Mouse (Mus musculus) intestine, postnatal 0 days (tissue): ENCODE data around the gene Hcn1. TPM values are rescaled to one million over a fixed set of nuclear protein-coding genes. Genes with fewer than 3 reads are reported as not detected.
"Not testable (repeated sequence)": the region's sequence is repeated elsewhere in the genome, so short reads cannot be mapped to it uniquely, and the experiment has no call there.

Experiments
- ATAC-seq: fragments of 200-750 bp; cut with Nextera tagmentation; 2 replicates; pipeline ENCODE4 v1.8.0; 2017; ENCODE audit warnings: mild to moderate bottlenecking, moderate TSS enrichment, moderate library complexity
- H3K27ac ChIP-seq: fragments of 300-500 bp; sonication (generic); 2 replicates; pipeline ENCODE4 v1.5.1; 2014; ENCODE audit warnings: mild to moderate bottlenecking, low read depth, low read length, moderate library complexity
- H3K27me3 ChIP-seq: fragments of 300-500 bp; sonication (generic); replicated peaks from 2 replicates; pipeline ENCODE4 v1.6.1; 2014; ENCODE audit warnings: low read length, mixed read lengths; ENCODE audit not compliant: control insufficient read depth, insufficient read depth
- H3K36me3 ChIP-seq: fragments of 300-500 bp; sonication (generic); 2 replicates; pipeline ENCODE4 v1.6.1; 2014; ENCODE audit warnings: mild to moderate bottlenecking, moderate library complexity; ENCODE audit not compliant: control insufficient read depth, insufficient read depth
- H3K4me1 ChIP-seq: fragments of 300-500 bp; sonication (generic); replicated peaks from 2 replicates; pipeline ENCODE4 v1.6.1; 2014; ENCODE audit warnings: antibody characterized with exemption, low read length, mixed read lengths; ENCODE audit not compliant: control insufficient read depth, insufficient read depth
- H3K4me2 ChIP-seq: fragments of 300-500 bp; sonication (generic); replicated peaks from 2 replicates; pipeline ENCODE4 v1.6.1; 2014; ENCODE audit warnings: low read depth, mild to moderate bottlenecking, moderate library complexity
- H3K4me3 ChIP-seq: fragments of 300-500 bp; sonication (generic); 2 replicates; pipeline ENCODE4 v1.5.1; 2014; ENCODE audit warnings: low read depth, low read length
- H3K9ac ChIP-seq: fragments of 300-500 bp; sonication (generic); 2 replicates; pipeline ENCODE4 v1.6.1; 2014; ENCODE audit warnings: mild to moderate bottlenecking, low read depth, low read length
- H3K9me3 ChIP-seq: fragments of 300-500 bp; sonication (generic); 2 replicates; pipeline ENCODE4 v1.6.1; 2016; ENCODE audit warnings: mixed run types; ENCODE audit not compliant: control insufficient read depth
- CTCF ChIP-seq: sonication (generic); IDR thresholded peaks from 2 replicates; pipeline ENCODE4 v1.5.1; 2016; ENCODE audit warnings: low read depth, mild to moderate bottlenecking, control low read depth, antibody characterized with exemption, moderate library complexity
- WGBS: fragments of 180-500 bp; shearing (Covaris S2); extraction: QIAGEN DNeasy Blood & Tissue Kit; methylation state at CpG from one replicate; pipeline ENCODE4 v1.1.7; 2014; 5-methylcytosine and 5-hydroxymethylcytosine counted together
- polyA plus RNA-seq: library from polyadenylated mRNA; unstranded; fragments of >200 nt; fragmentation: Nextera tagmentation; extraction: Ambion mirVana; gene quantifications from 2 replicates; pipeline ENCODE4 v1.2.1, GENCODE M21; 2015

Gene Hcn1
- polyA plus RNA-seq, 1 experiment from 2014 or later, result 0.17 TPM

DNA sequence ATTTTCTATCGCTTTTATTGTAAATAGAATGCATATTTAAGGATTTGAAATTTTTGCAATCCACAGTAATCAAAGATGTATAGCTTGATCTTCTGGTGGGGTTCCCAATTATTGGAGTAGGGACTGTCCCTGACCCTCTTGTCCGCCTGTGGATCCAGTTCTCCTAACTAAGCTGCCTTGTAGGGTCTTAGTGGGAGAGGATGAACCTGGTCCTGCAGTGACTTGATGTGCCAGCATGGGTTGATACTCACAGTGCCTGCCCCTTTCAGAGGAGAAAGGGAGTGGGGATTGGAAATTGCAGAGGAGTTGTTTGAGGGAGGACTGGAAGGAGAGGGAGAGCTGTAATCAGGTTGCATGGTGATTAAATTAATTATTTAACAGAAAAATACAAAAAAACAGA lies 398.4 kb downstream of the Hcn1 start:
- no peak overlapping the region for H3K4me3 ChIP-seq
- TF ChIP-seq CTCF, result no peak
- WGBS, result 83% methylated on average over 2 of the region's 2 CpGs
- ATAC-seq, result no peak
- H3K36me3 ChIP-seq, result no peaks in the 10 kb centered on the region
- no peaks in the 10 kb centered on the region for H3K4me1 ChIP-seq
- no peaks in the 10 kb centered on the region for H3K9me3 ChIP-seq
- no peak overlapping the region for H3K4me2 ChIP-seq
- no peaks in the 10 kb centered on the region for H3K27me3 ChIP-seq
- H3K9ac ChIP-seq, result no peak overlapping the region
- no peak overlapping the region for H3K27ac ChIP-seq

DNA sequence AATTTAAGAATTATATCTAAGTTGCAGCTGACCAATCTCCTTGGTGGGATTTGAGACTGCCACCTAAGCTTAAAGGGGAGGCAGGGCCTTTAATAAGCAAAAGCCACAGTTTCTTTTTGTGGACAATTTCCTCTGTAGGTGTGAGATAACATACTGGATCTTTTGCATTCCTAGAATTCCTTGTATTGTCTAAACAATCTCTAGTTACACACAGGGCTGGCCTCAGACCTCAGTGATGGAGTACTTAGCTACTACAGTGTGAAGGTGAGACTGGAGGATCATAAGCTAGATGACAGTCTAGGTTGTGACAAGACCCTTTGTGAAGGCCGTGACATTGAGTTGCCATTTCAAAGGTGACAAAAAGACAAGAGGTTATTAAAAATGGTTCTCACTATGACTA lies 419.1 kb downstream of the Hcn1 start:
- no peak overlapping the region for H3K4me3 ChIP-seq
- no peaks in the 10 kb centered on the region for H3K27me3 ChIP-seq
- no peak for TF ChIP-seq CTCF
- whole genome bisulfite sequencing, result 88% methylated on average over 1 of the region's 1 CpGs
- no peaks in the 10 kb centered on the region for H3K36me3 ChIP-seq
- H3K27ac ChIP-seq, result no peak overlapping the region
- H3K4me2 ChIP-seq, result no peak overlapping the region
- no peaks in the 10 kb centered on the region for H3K9me3 ChIP-seq
- ATAC-seq, result no peak
- no peaks in the 10 kb centered on the region for H3K4me1 ChIP-seq
- H3K9ac ChIP-seq, result no peak overlapping the region

DNA sequence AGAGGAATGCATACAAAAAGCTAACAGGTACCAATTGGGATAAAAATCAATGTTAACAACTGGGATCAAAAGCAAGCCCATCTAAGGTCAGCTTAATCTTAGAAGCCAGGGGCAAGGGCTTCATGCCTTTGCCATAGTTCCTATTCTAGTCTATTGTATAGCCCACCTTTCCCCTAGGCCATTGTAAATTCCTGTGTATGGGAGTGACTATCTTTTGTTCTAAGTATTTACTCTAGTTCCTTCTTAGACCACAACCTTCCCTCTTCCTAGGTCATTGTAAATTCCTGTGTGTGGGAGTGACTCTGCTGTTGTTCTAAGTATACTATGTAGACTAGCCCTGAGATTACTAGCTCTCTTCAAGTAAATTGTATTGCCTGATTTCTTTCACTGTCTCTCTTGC lies 420.8 kb downstream of the Hcn1 start:
- not testable (repeated sequence) for ATAC-seq

DNA sequence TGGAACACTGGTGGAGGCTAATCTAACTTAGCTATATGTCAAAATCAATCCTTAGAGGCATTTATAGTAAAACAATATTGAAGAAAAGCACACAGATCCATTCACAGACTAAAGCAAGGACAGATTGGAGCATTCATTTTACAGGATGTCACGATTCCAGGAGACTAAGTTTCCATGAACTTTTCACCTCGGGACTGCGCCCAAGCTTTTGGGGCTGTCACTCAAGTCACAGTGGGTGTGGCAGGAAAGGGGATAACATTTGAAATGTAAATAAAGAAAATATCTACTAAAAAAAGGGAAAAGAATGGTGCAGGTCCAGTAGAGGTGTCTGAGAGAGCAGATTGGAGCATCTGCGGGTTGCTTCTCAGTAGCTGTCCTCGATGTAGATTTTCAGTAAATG lies 421.3 kb downstream of the Hcn1 start:
- TF ChIP-seq CTCF, result no peak
- H3K9me3 ChIP-seq, result no peaks in the 10 kb centered on the region
- no peak overlapping the region for H3K4me3 ChIP-seq
- no peak overlapping the region for H3K9ac ChIP-seq
- H3K4me1 ChIP-seq, result no peaks in the 10 kb centered on the region
- no peak overlapping the region for H3K27ac ChIP-seq
- no peak overlapping the region for H3K4me2 ChIP-seq
- ATAC-seq, result no peak
- 75% methylated on average over 5 of the region's 5 CpGs for WGBS
- no peaks in the 10 kb centered on the region for H3K36me3 ChIP-seq
- no peaks in the 10 kb centered on the region for H3K27me3 ChIP-seq

More for the DNA sequence above, 420.8 kb downstream of the Hcn1 start:
- not testable (repeated sequence) for H3K27ac ChIP-seq, H3K4me1 ChIP-seq, H3K4me2 ChIP-seq, H3K27me3 ChIP-seq, H3K9ac ChIP-seq, H3K9me3 ChIP-seq, H3K36me3 ChIP-seq, H3K4me3 ChIP-seq

DNA sequence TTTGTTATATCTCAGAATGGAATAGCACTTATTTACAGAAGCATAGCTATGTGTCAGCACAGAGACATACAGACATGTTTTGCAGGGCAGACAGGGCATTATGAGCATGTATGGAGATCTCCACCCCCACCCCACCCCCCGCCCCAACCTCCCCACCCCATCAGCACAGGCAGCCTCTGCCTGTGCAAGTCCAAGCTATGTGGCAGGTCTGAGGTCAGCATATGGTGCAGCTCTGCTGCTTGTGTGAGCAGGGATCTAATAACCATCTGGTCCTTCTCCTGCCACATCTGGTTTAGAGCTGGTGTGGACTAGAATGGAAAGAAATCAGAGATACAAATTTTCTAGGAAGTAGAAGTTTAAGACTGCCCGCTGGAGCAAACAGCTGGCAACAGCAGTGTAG lies 424.4 kb downstream of the Hcn1 start:
- ATAC-seq, result no peak
- 76% methylated on average over 2 of the region's 2 CpGs for WGBS
- Histone ChIP-seq H3K27me3 (no peaks in the 10 kb centered on the region), H3K4me3 (no peak overlapping the region), H3K4me1 (no peaks in the 10 kb centered on the region), H3K9ac (no peak overlapping the region), H3K9me3 (no peaks in the 10 kb centered on the region), H3K4me2 (no peak overlapping the region), H3K36me3 (no peaks in the 10 kb centered on the region), H3K27ac (no peak overlapping the region)
- TF ChIP-seq CTCF, result no peak

DNA sequence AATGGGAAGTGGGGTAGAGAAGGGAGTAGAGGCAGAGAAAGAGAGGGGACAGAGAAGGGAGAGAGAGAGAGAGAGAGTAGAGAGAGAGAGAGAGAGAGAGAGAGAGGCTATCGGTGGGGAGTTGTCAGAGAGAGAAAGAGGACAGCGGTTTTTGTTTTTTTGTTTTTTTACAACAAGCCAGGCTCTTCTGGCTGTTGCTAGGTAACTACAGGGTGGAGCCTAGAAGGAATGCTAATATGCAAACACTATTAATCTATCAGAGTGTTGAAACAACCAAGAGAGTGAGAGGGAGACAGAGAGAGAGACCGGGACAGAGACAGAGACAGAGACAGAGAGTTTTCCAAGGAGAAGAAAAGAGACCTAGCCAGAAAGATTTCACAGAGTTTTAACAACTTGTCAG lies 425.7 kb downstream of the Hcn1 start:
- no peak overlapping the region for H3K27ac ChIP-seq
- no peak for ATAC-seq
- no peak overlapping the region for H3K4me3 ChIP-seq
- H3K36me3 ChIP-seq, result no peaks in the 10 kb centered on the region
- no peak overlapping the region for H3K4me2 ChIP-seq
- H3K4me1 ChIP-seq, result no peaks in the 10 kb centered on the region
- H3K27me3 ChIP-seq, result no peaks in the 10 kb centered on the region
- WGBS, result 26% methylated on average over 3 of the region's 3 CpGs
- H3K9ac ChIP-seq, result no peak overlapping the region
- no peak for TF ChIP-seq CTCF
- H3K9me3 ChIP-seq, result no peaks in the 10 kb centered on the region

DNA sequence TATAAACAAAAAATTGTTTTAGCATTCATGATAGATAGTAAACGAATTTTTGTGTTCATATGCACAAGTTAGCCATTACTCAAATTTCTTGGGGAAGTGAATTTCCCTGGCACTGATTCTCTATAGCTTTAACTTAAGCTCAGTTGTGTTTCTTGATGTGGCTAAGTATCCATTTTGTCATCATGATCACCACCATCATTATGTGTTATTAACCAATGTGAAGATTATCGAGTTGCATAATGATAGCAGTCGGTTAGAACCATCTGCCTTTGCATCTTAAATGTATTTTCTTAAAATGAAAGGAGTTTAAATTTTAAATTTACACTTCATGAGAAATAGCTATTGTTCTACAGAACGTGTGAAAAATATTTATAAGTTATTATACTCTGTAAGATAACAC lies 426.5 kb downstream of the Hcn1 start:
- Histone ChIP-seq H3K4me2 (no peak overlapping the region), H3K4me1 (no peaks in the 10 kb centered on the region), H3K9ac (no peak overlapping the region), H3K27ac (no peak overlapping the region), H3K4me3 (no peak overlapping the region), H3K36me3 (no peaks in the 10 kb centered on the region), H3K27me3 (no peaks in the 10 kb centered on the region), H3K9me3 (no peaks in the 10 kb centered on the region)
- ATAC-seq, result no peak
- WGBS, result 73% methylated on average over 4 of the region's 4 CpGs
- no peak for TF ChIP-seq CTCF
